Mouse (Mus musculus) right cerebral cortex, postnatal 36 days (tissue): ENCODE data around the gene Il21r.

Source experiments
- DNase-seq, 2 experiments: peaks; one replicate each; pipeline ENCODE4 v3.0.0; 2022; ENCODE audit warnings: low spot score in 2 of 2, mixed read lengths in 1 of 2

Il21r gene

GRCm38 (mm10) chr7:125638376-125638775, 35.1 kb downstream of the Il21r start:
- DNase-seq: no peak

GRCm38 (mm10) chr7:125638870-125639386, 35.7 kb downstream of the Il21r start:
- DNase-seq: peak in 1 of 2 experiments; percentile 52

- DNase-seq: no peak
Measured at GRCm38 (mm10) chr7:125643880-125644279, 40.7 kb downstream of the Il21r start.

GRCm38 (mm10) chr7:125645413-125645812, 42.2 kb downstream of the Il21r start:
- DNase-seq: no peak

GRCm38 (mm10) chr7:125649013-125649412, 45.8 kb downstream of the Il21r start:
- DNase-seq: no peak

- DNase-seq: no peak
Measured at GRCm38 (mm10) chr7:125657511-125657910, 54.3 kb downstream of the Il21r start.

GRCm38 (mm10) chr7:125663654-125664053, 60.4 kb downstream of the Il21r start:
- DNase-seq: no peak

GRCm38 (mm10) chr7:125670865-125671264, 67.6 kb downstream of the Il21r start:
- no peak for DNase-seq

GRCm38 (mm10) chr7:125671396-125671795, 68.2 kb downstream of the Il21r start:
- no peak for DNase-seq

GRCm38 (mm10) chr7:125674916-125675315, 71.7 kb downstream of the Il21r start:
- no peak for DNase-seq

- DNase-seq: no peak
Measured at GRCm38 (mm10) chr7:125678756-125679155, 75.5 kb downstream of the Il21r start.

GRCm38 (mm10) chr7:125679936-125680335, 76.7 kb downstream of the Il21r start:
- DNase-seq: no peak
